ENCODE assay signal across 11 mouse cellular contexts in genomic region chr4:138038365-138039274, GRCm38 (mm10). TPM values are rescaled to one million over a fixed set of nuclear protein-coding genes. Genes with fewer than 3 reads are reported as not detected.
DNase-seq lines count a peak whose midpoint lies in the region; ATAC-seq and TF ChIP-seq lines count a peak whose summit lies in the region.
"Had no signal": no experiment of that assay in that cellular context is flagged by ENCODE, and none has a peak within 500 bp of the region (broad histone marks: within the 10 kb centered on the region; RNA-seq: fewer than 3 reads in every experiment).

No protein-coding gene starts in this region.

- peaks cover 51% of the 10 kb centered on the region for H3K4me1 ChIP-seq in heart, embryonic 12.5 days (replicated peaks)
- H3K4me1 ChIP-seq in lung, postnatal 0 days (ENCODE audit: insufficient read depth, low read depth, low read length): peaks cover 5% of the 10 kb centered on the region; the same call in 1 of the 2 replicates
- H3K4me1 ChIP-seq in lung, adult 2 months (ENCODE audit: control insufficient read depth, insufficient read depth, low read length): peaks cover 3% of the 10 kb centered on the region; the same call in 1 of the 2 replicates
- peaks cover 19% of the 10 kb centered on the region; the same call in 1 of the 2 replicates for H3K4me1 ChIP-seq in hindbrain, postnatal 0 days (ENCODE audit: insufficient read depth, low read length)

- H3K9ac ChIP-seq in heart, embryonic 12.5 days: no peak overlapping the region
- no peak overlapping the region for H3K9ac ChIP-seq in lung, postnatal 0 days (replicated peaks; ENCODE audit: low read depth)
- H3K9ac ChIP-seq in hindbrain, postnatal 0 days (replicated peaks; ENCODE audit: low read length): no peak overlapping the region

- peak; percentile 57 for ATAC-seq in heart, embryonic 12.5 days (ENCODE audit: insufficient number of reproducible peaks, low FRiP score)
- peak; percentile 78 for ATAC-seq in lung, postnatal 0 days
- ATAC-seq in hindbrain, postnatal 0 days: no peak
- ATAC-seq in erythroblast, adult 5-6 weeks (replicated peaks; ENCODE audit: low FRiP score, poor library complexity, severe bottlenecking): no peak

- WGBS in heart, embryonic 12.5 days: 49% methylated on average over 13 of the region's 13 CpGs
- WGBS in lung, postnatal 0 days: 45% methylated on average over 13 of the region's 13 CpGs
- WGBS in lung, adult 2 months: 57% methylated on average over 13 of the region's 13 CpGs
- 56% methylated on average over 13 of the region's 13 CpGs for WGBS in hindbrain, postnatal 0 days

- no peak for DNase-seq in heart, adult 9 months (ENCODE audit: low spot score in 2 of 2)
- DNase-seq in lung, postnatal 0 days (ENCODE audit: low spot score): peak; percentile 31
- DNase-seq in lung, adult 2 months: no peak
- DNase-seq in hindbrain, postnatal 0 days (ENCODE audit: low spot score): no peak
- peak; percentile 13 for DNase-seq in lung, postnatal 36 days
- DNase-seq in urinary bladder, postnatal 4 days (ENCODE audit: low spot score in 2 of 2): no peak
- DNase-seq: adrenal gland, postnatal 25 days; thymus, postnatal 4 days had no signal

- H3K27me3 ChIP-seq in heart, embryonic 12.5 days (replicated peaks): no peaks in the 10 kb centered on the region
- H3K27me3 ChIP-seq in lung, postnatal 0 days (replicated peaks; ENCODE audit: insufficient read depth, low read length): no peaks in the 10 kb centered on the region
- no peaks in the 10 kb centered on the region for H3K27me3 ChIP-seq in hindbrain, postnatal 0 days (ENCODE audit: insufficient read depth, low read length)
- H3K27me3 ChIP-seq: megakaryocyte, embryonic 14.5 days had no signal

- TF ChIP-seq POLR2A in lung, adult 2 months (IDR thresholded peaks at IDR 0.05; ENCODE audit: borderline replicate concordance, extremely low read depth, low read depth, low read length): no peak

- peak overlapping the region; percentile 34 for H3K27ac ChIP-seq in heart, embryonic 12.5 days (ENCODE audit: poor library complexity, severe bottlenecking)
- peak overlapping the region; percentile 68 for H3K27ac ChIP-seq in lung, postnatal 0 days (ENCODE audit: low read length)
- peak overlapping the region; percentile 45; the same call in 1 of the 2 replicates for H3K27ac ChIP-seq in hindbrain, postnatal 0 days

- H3K4me3 ChIP-seq in heart, embryonic 12.5 days: no peak overlapping the region
- H3K4me3 ChIP-seq in lung, postnatal 0 days (ENCODE audit: low read depth, low read length): no peak overlapping the region
- no peak overlapping the region for H3K4me3 ChIP-seq in lung, adult 2 months (replicated peaks; ENCODE audit: extremely low read depth, low read depth, low read length)
- no peak overlapping the region for H3K4me3 ChIP-seq in hindbrain, postnatal 0 days (ENCODE audit: low read length)
- H3K4me3 ChIP-seq: megakaryocyte, embryonic 14.5 days had no signal

- peaks cover 41% of the 10 kb centered on the region for H3K36me3 ChIP-seq in heart, embryonic 12.5 days
- H3K36me3 ChIP-seq in lung, postnatal 0 days (ENCODE audit: insufficient read depth, low read length): no peaks in the 10 kb centered on the region
- H3K36me3 ChIP-seq in hindbrain, postnatal 0 days (ENCODE audit: insufficient read depth, low read length): no peaks in the 10 kb centered on the region

- H3K9me3 ChIP-seq in heart, embryonic 12.5 days (replicated peaks): no peaks in the 10 kb centered on the region
- H3K9me3 ChIP-seq in lung, postnatal 0 days (ENCODE audit: low read length): no peaks in the 10 kb centered on the region
- H3K9me3 ChIP-seq in hindbrain, postnatal 0 days (ENCODE audit: low read length): no peaks in the 10 kb centered on the region
- H3K9me3 ChIP-seq: megakaryocyte, embryonic 14.5 days had no signal

- TF ChIP-seq CTCF in lung, postnatal 0 days (IDR thresholded peaks at IDR 0.05): 0 out of 2 replicates have a peak, but pooled peaks have one; percentile 21
- no peak for TF ChIP-seq CTCF in lung, adult 2 months (IDR thresholded peaks at IDR 0.05; ENCODE audit: insufficient read depth, low read length)
- no peak for TF ChIP-seq CTCF in hindbrain, postnatal 0 days (IDR thresholded peaks at IDR 0.05; ENCODE audit: low read depth)

- H3K4me2 ChIP-seq in heart, embryonic 12.5 days: no peak overlapping the region
- H3K4me2 ChIP-seq in lung, postnatal 0 days (replicated peaks; ENCODE audit: low read depth, low read length): no peak overlapping the region
- H3K4me2 ChIP-seq in hindbrain, postnatal 0 days (ENCODE audit: low read depth, low read length): no peak overlapping the region

- TF ChIP-seq EP300 in lung, postnatal 0 days (IDR thresholded peaks at IDR 0.05): no peak

RNA-seq across cellular contexts. Expression of gene Eif4g3, which starts 45.8 kb away (rescaled TPM):
- polyA plus RNA-seq in heart, embryonic 12.5 days (2016; fragmentation: Nextera tagmentation; extraction: Ambion mirVana): 32.7 and 37.2 TPM in 2 replicates
- 17.2 and 18.2 TPM in 2 replicates for polyA plus RNA-seq in lung, postnatal 0 days (2015; fragmentation: Nextera tagmentation; extraction: Ambion mirVana)
- 69.8 and 79.4 TPM in 2 replicates for polyA plus RNA-seq in lung, adult 2 months (2012; rRNA removed)
- total RNA-seq in hindbrain, postnatal 0 days (2014; rRNA removed): 51.1 and 55.9 TPM in 2 replicates
- 32.3 and 36.5 TPM in 2 replicates for polyA plus RNA-seq in hindbrain, postnatal 0 days (2015; fragmentation: Nextera tagmentation; extraction: Ambion mirVana)
- 21.1 and 23.6 TPM in 2 replicates for total RNA-seq in erythroblast, adult 5-6 weeks (2015; ENCODE audit: low replicate concordance)
- 11.3 and 14.2 TPM in 2 replicates for total RNA-seq in erythroblast, adult 5-6 weeks (2017; ENCODE audit: low replicate concordance)

Comparison
In these comparisons a context has a peak if more than half of its experiments do, and no peak if none do; other contexts are left out.
1. DNase-seq: peak in lung, postnatal 0 days (single experiment) and lung, postnatal 36 days (single experiment); none in heart, adult 9 months (0 of 2), lung, adult 2 months (single experiment), hindbrain, postnatal 0 days (single experiment) and urinary bladder, postnatal 4 days (0 of 2).
2. ATAC-seq: peak in heart, embryonic 12.5 days (single experiment) and lung, postnatal 0 days (single experiment); none in hindbrain, postnatal 0 days (single experiment) and erythroblast, adult 5-6 weeks (single experiment).
3. Peak in every context shown above with its lines, with median percentiles within 50 percentile points of each other: H3K27ac ChIP-seq.